Mouse (Mus musculus) heart, postnatal 25 days (tissue): ENCODE measurements around the gene Chga. TPM values are rescaled to one million over a fixed set of nuclear protein-coding genes. Genes with fewer than 3 reads are reported as not detected.

Source experiments
- DNase-seq: peaks from one replicate; pipeline ENCODE4 v3.0.0; 2022; ENCODE audit warnings: low spot score
- intact Hi-C: fragments of 180-260 bp; cut with DNase I; formaldehyde crosslinking; loops from one replicate; pipeline ENCODE4 v1.15.1; 2025
- total RNA-seq, 2 experiments: library from RNA; stranded (reverse); gene quantifications; 2 replicates each; pipeline ENCODE4 v1.2.3; 2021

The Chga gene
- total RNA-seq, 2 experiments from 2014 or later, result not detected

GRCm38 (mm10) chr12:102553705-102554275, 979 bp upstream of the Chga start:
- DNase-seq, result no peak
- intact Hi-C loops, result no loop called here

GRCm38 (mm10) chr12:102555850-102556249, 1.1 kb downstream of the Chga start:
- intact Hi-C loops, result no loop called here
- no peak for DNase-seq

GRCm38 (mm10) chr12:102557372-102557771, 2.6 kb downstream of the Chga start:
- no peak for DNase-seq
- intact Hi-C loops, result no loop called here

- intact Hi-C loops, result no loop called here
- no peak for DNase-seq
Observed at GRCm38 (mm10) chr12:102565086-102565485, 10.3 kb downstream of the Chga start.

GRCm38 (mm10) chr12:102566951-102567350, 12.2 kb downstream of the Chga start:
- DNase-seq, result no peak
- intact Hi-C loops, result no loop called here

- intact Hi-C loops, result no loop called here
- no peak for DNase-seq
Observed at GRCm38 (mm10) chr12:102568219-102568618, 13.4 kb downstream of the Chga start.

GRCm38 (mm10) chr12:102570111-102570510, 15.3 kb downstream of the Chga start:
- no peak for DNase-seq
- intact Hi-C loops, result no loop called here

GRCm38 (mm10) chr12:102570734-102571133, 16.0 kb downstream of the Chga start:
- intact Hi-C loops, result no loop called here
- no peak for DNase-seq

- no peak for DNase-seq
- intact Hi-C loops, result no loop called here
Observed at GRCm38 (mm10) chr12:102571666-102572065, 16.9 kb downstream of the Chga start.

GRCm38 (mm10) chr12:102573036-102573435, 18.3 kb downstream of the Chga start:
- intact Hi-C loops, result no loop called here
- no peak for DNase-seq

- no peak for DNase-seq
Observed at GRCm38 (mm10) chr12:102575541-102576329, 21.0 kb downstream of the Chga start.

GRCm38 (mm10) chr12:102576659-102577398, 22.1 kb downstream of the Chga start:
- DNase-seq, result no peak
- intact Hi-C loops, result no loop called here

More at GRCm38 (mm10) chr12:102575541-102576329, 21.0 kb downstream of the Chga start:
- intact Hi-C loops, result no loop called here

- no peak for DNase-seq
- intact Hi-C loops, result loop anchor here (2.0 kb wide), 1 partner anchor 128 kb away; no protein-coding TSS in a partner anchor
Observed at GRCm38 (mm10) chr12:102579041-102579440, 24.3 kb downstream of the Chga start.

- intact Hi-C loops, result no loop called here
- DNase-seq, result no peak
Observed at GRCm38 (mm10) chr12:102581579-102582196, 26.9 kb downstream of the Chga start.

- no peak for DNase-seq
- intact Hi-C loops, result no loop called here
Observed at GRCm38 (mm10) chr12:102582441-102582840, 27.7 kb downstream of the Chga start.

GRCm38 (mm10) chr12:102585390-102585789, 30.6 kb downstream of the Chga start:
- intact Hi-C loops, result no loop called here

GRCm38 (mm10) chr12:102586286-102586881, 31.6 kb downstream of the Chga start:
- no peak for DNase-seq

More at GRCm38 (mm10) chr12:102585390-102585789, 30.6 kb downstream of the Chga start:
- peak; percentile 27 for DNase-seq

GRCm38 (mm10) chr12:102587106-102587505, 32.3 kb downstream of the Chga start:
- no peak for DNase-seq
- intact Hi-C loops, result no loop called here

More at GRCm38 (mm10) chr12:102586286-102586881, 31.6 kb downstream of the Chga start:
- intact Hi-C loops, result no loop called here

GRCm38 (mm10) chr12:102590711-102591360, 36.1 kb downstream of the Chga start:
- intact Hi-C loops, result no loop called here
- no peak for DNase-seq
